Mouse (Mus musculus) gastrocnemius, adult 8-10 months (tissue): Measurements from ENCODE around the gene Atp1a4. TPM values are rescaled to one million over a fixed set of nuclear protein-coding genes. Genes with fewer than 3 reads are reported as not detected.

Experiments used
- DNase-seq, 2 experiments: peaks; one replicate each; pipeline ENCODE4 v3.0.0; 2022; ENCODE audit warnings: low spot score in 2 of 2
- total RNA-seq, 4 experiments: library from RNA; stranded (reverse); gene quantifications; 2 replicates each; pipeline ENCODE4 v1.2.4; 2022

Gene Atp1a4
- total RNA-seq, 4 experiments from 2014 or later = 0.11 to 0.44 (median 0.27) TPM

DNA sequence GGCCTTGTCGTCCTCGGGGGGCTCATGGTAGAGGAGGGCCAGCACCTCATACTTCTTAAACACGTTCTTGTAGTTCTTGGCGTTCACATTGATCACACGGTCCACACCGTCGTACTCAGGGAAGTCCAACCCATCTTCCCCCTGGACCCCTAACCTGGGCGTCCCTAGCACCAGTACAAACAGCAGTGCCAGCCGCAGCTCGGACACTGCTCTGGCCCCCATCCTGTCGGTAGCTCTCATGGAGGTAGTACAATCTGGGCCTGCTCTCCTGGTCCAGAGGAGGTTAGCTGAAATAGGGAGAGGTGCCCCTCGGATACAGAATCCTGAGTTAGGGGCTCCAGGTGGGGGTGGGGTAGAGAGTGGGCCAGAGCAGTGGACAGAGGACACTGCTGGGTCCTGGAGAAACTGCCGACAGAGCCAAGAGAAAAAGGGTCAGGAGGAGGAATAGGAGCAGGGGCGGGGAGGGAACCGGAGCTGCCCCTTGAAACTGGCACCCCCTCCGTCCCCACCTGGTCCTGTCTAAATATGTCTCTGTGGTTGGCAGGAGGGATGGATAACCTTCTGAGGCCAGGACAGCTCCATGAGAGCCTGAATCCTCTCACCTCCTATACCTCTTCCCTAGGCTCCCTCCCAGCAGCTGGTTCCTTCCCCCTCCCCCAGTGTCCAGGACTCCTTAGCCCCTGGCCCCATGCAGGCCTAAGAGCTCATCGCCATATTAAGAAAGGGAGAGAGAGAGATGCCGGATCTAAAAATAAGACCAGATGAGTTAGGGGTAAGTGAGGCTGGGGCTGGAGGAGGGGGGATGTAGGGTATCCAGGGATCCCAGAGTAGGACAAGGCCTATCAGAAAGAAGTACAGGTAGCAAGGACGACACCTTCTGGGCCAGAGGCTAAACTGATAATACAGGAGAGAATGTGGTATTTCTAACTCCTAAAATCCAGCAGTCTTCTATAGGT lies 38.5 kb downstream of the Atp1a4 start, which contains the start of gene Casq1:
TSS of gene Casq1 (minus strand) at position 418 of the 956 bp plus-strand sequence.
- peak; percentile 70 to 80 for DNase-seq

DNA sequence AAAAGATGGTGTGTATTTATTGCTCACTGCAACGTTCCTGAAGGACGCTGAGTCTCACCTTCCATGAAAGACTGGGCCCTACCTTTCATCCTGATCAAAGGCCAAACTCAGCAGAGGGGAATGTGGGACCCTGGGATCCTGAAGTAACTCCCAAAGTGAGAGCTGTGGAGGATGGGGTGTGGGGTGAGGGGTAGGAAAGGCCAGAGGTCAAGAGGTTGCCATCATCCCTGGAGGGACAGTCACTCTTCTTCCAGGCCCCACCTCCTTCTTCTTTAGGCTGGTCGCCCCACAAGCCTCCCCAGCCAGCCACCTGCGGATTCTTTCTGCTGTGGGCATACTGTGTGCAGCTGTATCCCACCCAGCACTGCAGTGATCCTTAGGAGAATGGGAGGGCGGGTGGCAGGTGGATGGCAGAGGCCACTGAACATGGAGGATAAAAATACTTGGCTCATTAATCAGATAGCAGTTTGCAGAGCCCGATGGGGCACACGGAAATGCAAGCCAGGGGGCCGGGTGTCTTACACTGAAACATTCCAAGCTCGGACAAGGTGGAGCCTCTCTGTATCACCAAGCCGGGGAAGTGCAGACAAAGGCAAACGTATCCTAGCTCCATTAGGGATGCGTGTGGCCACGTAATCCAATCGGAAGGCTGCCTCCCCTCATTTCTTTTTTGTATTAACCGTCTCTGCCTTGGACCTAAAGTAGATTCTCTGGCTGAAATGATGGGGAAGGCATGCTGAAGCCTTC lies 39.9 kb downstream of the Atp1a4 start:
- DNase-seq = peak; percentile 32 to 47

DNA sequence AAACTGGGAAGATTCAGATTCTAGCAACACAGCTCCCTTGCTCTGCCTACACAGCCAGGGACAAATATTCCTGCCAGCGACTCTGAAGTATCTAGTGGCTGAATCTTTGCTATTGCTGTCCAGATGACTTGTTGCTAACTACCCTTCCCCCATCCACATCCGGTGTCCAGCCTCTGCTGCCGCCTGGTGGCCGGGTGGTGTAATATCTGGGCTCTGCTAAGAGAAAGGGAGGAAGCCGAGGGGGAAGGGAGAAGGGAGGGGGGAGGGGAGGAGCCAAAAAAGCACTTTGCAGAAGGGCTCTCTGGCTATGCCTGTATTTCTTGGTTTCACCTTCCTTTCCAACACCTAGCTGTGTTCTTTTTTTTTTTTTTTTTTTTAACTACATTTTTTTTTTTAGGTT lies 41.1 kb downstream of the Atp1a4 start:
- DNase-seq = peak; percentile 90 to 91

DNA sequence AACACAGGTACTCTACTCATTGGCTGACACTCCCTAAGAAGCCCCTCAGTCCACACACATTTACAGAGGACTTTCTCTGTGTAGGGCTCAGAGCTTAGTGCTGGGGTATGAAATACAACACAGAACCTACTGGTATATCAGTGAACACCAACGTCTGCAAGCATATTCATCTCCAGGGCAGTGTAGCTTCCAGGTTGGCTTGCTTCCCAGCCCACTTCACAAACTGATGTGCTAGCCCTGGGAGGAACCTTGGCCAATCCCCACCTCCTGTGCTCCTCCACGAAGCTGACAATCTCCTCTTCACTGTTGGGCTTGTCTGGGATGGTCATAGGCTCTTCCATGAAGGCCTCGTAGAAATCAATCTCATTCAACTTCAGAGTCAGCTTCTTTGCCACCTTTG lies 43.5 kb downstream of the Atp1a4 start:
- DNase-seq = peak in 1 of 2 experiments; percentile 44

DNA sequence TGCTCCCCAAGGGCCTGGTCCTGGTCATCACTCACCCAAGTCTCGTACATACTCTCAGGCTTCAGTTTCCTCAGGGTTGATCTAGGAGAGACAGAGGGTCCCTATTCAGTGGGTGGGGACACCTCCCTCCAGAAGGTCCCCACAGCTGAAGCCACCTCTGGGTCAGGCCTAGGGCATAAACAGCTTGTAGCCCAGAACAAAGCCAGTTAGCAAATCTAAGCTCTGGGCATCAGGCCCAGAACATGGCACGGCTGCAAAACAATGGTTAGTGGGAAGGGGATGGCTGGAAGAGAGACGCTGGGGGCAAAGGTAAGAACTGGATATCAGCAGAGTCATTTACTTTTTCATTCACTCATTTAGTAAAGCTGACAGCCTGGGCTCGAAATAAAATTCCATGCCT lies 44.4 kb downstream of the Atp1a4 start:
- DNase-seq = no peak

DNA sequence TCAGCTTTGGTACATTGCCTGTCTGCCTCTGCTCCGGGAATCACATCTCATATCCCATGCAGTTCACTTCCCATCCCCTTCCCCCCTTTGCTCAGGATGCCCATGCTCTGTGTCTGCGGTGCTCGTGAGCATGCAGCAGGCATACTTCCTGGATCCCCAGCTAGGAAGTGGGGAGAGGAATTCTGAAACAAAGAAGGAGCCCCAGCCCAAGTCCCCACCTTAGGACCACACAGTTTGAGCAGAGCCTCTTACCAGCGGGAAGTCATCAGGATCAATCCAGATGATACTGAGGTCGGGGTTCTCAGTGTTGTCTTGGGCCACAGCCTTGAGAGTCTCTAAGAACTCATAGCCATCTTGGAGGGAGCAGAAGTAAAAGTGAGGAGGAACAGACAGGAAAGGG lies 45.4 kb downstream of the Atp1a4 start:
- no peak for DNase-seq

DNA sequence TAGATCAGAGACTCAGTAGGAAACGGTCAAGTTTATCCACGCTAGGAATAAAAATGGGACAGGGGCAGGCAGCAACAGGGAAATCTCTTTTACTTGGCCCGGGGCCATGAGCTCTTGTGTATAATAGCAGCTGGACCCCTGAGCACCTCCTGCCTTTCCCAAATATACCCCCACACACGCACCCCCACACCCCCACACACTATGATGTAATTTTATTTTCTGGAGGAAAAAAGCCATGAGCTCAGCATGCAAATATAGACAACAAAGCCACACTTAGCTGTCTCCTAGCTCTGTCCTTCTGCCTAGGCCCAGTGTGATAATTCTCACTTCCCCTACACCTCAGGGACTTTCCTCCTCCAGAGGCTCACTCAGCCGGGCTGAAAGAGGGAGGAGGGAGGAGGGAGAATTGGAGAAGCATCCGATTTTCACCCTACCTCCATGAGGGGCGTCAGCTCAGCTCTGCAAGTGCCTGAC lies 51.1 kb downstream of the Atp1a4 start:
- no peak for DNase-seq

DNA sequence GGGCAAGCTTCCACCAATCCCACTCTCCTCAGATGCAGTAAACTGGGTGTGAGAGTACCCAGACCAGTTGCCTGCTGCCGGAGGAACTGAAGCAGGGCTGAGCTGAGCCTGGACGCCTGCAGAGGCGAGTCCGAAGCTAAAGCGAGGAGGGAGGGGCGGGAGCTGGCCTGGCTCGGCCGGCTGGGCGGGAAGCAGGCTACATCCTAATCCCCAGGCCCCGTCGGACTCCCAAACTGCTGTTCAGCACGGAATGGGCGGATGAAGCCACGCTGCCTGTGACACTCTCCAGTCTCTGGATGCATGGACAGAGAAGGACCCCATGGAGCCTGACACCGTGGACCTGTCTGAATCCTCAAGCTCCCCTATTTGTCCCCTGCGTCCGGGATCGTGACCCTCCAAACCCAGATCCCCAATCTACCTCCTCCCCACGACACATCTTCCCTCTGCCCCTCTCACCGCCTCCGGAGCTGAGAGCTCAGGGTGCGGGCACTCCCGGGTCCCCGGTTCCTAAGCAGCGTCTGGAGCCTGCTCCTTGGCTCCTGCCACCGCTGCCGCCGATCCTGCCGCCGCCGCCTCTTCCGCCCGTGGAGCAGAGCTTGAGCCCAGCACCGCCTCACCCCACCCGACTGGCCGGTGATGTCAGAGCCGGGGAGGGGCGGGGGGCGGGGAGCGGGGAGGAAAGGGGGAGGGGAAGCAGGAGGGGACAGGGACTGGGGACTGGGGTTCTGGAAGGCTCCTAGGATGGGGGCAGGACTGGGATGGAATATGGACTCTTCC lies 51.9 kb downstream of the Atp1a4 start, which contains the start of gene Pea15a:
TSS of gene Pea15a (minus strand) at position 664 of the 777 bp plus-strand sequence.
- peak; percentile 68 to 71 for DNase-seq

DNA sequence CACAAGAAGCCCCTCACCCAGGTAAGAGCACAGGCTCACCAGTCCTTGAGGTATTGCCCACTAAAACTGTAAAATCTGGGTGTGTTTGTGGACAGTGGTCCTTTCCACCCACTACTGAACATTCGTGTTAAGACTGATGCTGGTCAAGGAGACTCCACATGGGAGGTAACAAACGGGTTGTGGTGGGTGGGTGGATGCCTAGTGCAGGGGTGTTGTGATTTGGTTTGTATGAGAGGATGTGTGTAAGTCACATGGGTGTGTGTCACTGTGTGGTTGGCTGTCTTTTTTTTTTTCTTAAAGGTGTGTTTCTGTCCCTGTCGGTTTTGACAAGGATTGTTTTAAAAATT lies 52.5 kb downstream of the Atp1a4 start:
- no peak for DNase-seq

DNA sequence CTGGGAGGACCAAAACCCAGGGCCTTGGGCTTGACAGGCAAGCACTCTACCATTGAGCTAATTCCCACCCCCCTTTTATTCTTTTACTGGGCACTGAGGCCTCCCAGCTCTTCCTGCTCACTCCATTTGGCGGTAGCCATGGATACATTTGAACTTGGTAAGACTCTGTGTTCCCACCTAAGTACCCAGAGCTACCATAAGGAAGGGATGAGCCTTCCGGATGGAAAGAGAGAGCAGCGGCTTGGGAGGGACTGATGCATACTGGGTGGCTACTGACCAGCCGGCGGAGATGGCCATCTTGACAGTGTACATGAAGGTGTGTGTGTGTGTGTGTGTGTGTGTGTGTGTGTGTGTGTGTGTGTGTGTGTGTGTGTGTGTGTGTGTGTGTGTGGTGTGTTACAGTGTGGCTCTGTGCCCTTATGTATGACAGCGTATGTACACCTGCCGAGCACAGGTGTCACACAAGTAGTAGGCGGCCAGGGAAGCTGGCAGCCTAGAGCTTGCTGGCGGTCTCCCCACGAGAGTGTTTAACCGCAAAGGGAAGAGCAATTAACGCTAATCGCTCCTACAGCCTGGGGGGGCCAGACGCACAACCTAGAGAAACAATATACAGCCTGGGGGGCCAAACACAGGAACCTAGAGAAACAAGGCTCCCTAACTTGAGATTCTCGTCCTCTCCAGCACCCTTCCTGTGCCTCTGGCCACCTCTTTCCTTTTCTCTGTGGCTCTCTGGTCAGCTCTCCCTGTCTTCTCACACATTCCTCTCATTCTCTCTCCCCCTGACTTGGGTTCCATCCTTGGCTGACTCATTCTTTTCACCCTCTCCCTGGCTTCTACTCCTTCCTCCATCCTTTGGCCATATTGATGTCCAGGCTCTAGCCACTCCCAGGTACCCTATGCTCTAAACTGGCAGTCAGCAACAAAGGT lies 53.1 kb downstream of the Atp1a4 start:
- DNase-seq = no peak

DNA sequence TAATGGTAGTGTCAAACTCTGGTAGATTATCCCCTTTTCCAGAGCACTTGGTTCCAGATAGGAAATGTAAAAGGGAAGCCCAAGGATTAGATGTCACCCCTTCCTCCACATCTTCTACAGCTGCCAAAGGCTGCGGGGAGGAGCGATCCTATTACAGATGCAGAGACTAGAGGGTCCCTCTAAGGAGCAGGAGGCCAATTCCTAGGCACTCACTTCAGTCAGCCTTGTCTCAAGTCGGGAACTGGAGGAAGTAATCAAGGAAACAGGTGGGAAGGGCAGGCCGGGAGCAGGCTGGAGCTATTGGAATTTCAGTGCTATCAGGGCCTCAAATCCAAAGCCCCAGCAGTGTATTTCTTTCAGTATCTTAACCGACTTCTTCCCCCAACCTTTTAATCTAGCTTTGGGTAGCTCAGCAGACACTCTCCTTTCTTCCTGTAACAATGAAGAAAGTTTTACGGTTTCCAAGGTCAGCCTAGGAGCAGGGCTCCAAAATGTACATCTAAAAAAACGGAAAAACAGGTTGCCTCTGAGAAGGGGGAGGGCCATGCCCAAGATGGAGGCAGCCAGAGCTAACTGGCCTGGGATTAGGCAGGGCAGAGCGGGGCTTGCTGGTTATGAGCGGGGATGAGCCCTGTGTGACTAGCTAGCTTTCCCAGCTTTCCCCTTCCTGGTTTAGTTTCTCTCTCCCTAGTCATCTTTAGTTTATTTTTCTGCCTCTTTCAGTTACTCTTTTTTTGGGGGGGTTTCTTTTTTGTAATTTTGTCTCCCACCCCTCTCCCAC lies 54.0 kb downstream of the Atp1a4 start:
- DNase-seq = no peak

DNA sequence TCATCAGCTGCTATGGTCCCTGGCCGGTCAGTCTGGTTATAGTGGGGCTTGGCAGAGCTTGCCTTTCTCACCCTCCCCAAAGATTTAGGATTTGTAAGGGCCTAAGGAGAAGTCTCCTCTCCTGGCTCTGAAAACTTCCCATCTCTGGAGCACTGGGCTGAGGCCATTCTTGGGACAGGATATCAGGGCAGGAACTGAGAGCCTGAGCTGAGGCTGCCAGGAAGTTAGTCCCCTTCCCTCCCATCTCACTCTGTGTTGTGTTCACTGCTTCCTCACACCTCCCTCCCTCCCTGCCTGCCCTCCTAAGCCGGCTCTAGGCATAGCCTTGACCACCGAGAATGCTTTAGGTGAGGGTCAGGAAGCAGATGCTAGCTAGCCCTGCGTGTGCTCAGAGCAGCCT lies 54.6 kb downstream of the Atp1a4 start:
- DNase-seq = no peak

DNA sequence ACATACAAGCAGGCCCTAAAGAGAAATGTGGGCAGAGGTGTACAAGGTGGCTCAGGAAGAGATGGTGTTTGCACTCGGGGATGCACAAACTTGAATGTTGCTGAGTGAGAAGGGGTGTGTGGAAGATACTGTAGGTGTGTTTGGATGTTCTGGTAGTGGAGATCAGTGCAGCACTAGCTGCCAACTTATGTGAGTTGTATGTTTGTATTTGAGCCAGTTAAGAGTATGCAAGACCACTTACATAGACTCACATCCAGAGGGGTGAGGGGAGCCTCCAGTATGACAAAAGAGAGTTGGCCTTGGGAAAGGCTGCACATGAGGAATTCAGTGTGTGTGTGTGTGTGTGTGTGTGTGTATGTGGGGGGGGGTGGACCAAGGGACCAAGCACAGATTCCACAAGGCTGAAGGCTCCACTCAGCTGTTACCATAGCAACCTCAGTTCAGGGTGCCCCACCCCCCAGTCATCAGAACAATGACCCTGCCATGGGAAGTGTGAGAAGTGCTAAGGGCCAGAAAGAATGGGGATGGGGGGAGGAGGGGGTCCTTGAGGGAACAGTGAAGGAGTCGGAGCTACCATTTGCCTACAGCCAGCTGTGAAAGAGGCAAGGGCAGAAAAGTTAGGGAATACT lies 55.2 kb downstream of the Atp1a4 start:
- DNase-seq = no peak

DNA sequence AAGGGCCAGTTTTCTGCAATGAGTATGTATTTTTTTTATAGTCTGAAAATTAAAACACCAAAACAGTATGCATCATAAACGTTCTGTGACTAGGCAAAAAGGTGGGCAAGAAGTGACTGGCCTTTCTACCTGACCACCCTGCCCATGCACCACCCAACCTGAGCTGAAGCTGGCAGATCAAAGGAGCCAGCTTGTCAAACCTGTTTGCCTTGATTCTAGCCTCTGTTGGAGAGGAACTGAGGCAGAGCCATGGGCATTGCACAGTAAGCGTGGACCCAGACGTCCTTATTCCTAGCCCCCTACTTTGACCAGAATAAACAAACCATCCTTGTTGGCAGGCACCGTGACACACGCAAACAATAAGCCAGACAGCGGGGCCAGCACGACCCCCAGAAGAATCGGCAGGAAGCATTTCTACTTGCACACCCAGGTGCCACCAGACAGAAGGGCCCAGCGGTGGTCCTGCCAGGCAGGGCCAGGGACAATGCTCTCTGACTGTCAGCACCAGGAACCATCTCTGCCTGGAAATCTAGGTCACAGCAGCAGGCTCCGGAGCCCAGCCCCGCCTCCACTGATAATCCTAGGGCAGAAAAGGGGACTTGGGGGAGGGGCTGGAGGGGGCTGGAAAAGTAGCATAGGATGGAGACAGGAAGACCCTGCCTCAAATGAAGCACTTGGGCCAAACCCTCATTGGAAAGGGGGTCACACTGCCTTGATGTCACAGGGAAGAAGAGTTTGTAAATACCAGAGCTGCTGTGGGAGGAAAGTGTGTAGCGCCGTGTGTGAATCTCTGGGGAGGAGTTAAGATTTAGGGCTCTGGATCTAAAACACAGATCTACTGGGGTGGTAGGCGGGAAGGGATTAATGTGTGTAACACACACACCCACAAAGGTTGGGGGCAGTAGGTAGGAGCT lies 56.0 kb downstream of the Atp1a4 start:
- no peak for DNase-seq

DNA sequence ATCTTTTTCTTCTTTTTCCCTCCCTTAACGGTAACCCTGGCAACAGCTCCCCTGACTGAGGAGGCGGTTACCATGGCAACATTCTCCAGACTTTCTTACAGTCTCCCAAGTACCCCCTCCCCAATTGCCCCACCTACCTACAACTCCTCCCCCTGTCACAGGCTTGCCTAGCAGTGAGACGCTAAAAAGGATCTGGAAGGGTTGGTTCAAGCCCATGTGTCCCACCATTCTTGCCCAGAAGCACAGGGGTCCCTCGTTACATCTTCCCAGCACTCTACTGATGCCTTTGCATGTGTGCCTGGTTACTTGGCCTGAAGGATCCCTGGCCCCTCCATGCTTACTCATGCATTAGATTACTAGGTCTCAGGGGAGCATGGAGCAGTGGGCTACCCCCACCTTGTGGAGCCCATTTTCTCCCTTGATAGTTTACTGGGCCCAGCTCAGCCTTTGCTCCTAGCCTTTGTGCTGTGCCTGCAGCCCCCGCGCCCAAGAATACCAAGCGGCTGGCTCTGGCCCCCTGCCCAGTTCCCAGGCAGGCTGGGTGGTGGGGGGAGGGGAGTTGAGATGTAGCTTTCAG lies 57.3 kb downstream of the Atp1a4 start:
- no peak for DNase-seq

DNA sequence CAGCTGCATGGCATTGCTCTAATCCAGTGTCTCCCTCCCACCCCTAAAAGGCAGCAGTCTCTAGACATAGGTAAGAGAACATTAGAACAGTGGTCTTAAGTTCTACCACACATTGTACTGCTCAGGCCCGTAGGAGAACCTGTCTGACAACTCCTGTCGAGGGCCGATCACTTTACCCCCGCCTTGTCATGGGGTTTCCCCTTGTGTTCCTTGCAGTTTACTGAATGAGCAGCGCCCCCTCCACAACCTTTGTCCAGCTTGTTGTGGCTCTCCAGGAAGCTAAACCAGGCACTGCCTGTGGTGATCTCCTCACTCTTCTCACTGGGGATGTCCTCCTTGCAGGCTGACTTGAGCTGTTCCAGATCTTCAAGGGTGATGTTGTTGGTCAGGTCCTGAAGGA lies 58.1 kb downstream of the Atp1a4 start:
- DNase-seq = peak in 1 of 2 experiments; percentile 2

DNA sequence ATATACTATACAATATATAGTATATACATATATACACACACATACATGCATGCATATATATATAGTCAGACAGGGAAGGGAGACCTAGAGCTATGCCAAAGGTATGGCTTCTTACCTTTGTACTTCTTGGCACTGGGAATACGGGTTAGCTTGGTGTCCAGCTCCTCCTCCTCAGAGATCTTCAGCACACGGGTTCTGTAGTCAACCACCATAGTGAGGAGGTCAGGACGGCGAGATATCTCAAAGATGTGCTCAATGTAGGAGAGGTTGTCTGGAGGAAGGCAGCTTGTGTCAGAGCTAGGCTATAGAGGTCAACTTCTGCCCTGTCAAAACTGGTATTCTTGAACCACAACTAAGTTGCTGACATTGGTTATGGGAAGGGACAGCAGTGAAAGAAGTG lies 59.2 kb downstream of the Atp1a4 start:
- DNase-seq = peak in 1 of 2 experiments; percentile 2

DNA sequence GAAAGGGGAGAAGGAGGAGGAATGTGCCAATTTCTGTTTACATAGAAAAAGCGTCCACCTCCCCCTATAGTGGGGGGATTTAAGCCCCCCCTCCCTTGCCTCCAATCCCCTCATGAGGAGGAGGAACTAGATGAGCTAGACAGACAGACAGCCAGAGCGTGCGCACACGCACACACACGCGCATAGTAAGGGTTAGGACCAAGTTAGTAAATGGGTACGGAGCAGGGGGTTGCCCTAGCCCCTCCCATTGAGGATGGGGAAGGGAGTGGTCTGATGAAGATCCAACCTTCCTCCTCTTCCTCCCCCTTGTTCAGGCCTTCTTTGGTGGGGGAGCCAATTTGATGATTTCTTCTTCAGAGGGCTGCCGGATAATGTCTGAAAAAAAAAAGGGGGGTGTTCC lies 59.9 kb downstream of the Atp1a4 start:
- peak in 1 of 2 experiments; percentile 2 for DNase-seq
